Mouse (Mus musculus) right cerebral cortex, postnatal 10 days (tissue): ENCODE measurements around the gene Cstad.

Experiments
- DNase-seq, 2 experiments: peaks; one replicate each; pipeline ENCODE4 v3.0.0; 2021; ENCODE audit warnings: low spot score in 2 of 2

Gene Cstad

DNA sequence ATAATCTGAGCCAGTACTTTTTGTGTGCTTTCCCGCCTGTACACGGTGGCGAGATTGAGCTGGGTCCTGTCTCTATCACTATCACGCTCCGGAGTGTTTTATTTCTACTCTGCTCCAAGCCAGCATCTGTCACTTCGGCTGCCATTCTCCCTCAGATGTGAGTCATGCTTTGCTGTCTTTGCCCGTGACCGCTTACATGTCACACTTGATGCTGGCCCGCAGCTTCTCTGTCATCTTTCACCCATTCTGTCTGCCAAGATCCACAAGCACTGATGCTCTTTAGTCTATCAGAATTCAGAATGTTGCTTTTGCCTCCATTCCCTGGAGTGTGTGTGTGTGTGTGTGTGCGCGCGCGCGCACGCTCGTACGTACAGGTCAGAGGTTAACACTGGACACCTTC, 33.5 kb downstream of the Cstad start:
- no peak for DNase-seq

DNA sequence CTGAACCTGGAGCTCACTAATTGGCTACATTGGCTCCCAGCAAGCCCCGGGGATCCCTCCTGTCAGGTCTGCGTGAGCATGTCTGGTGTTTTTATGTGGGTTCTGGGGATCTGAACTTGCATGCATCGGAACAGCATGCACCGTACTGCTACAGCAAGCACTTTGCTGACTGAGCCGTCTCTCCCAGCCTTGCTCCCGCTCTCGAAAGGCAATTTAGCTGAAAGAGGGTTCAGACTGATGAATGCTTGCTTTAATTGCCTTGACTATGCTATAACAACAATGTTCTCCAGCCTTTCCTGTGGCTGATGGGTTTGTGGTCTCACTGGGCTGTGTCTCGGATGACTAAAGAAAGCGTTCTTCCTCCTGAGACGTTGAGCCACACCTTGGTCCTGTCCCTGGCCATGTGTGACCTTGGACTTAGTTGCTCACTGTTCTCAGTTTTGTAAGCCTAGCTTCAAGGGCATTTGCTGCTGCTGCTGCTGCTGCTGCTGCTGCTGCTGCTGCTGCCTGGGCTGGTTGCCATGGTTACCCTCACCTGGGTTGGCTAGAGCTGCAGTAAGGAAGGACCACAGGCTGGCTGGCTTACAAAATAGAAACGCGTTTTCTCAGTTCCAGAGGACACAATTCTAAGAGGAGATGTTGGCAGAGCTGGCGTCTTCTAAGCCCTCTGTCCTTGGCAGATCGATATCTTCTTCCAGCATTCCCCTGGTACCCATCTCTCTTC, 34.4 kb downstream of the Cstad start:
- peak in 1 of 2 experiments; percentile 58 for DNase-seq

DNA sequence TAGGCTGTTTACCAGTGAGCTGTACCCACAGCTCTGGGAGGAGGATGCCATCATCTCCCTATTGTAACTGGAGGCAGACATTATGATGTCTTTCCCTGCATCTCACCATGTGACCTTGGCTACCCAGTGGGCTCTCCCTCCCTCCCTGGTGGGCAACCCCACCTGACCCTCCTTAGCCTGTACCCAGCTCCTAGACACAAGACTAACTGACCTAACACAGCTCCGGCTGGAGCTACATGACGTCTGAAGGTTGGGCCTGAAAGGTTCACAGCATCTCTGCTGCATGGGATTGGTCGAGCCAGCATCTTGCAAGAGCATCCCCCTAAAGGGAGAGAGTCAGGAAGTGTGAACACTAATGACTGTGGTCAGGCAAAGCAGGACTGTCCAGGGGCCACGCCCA, 35.0 kb downstream of the Cstad start:
- no peak for DNase-seq

- DNase-seq: no peak
These were observed 41.4 kb downstream of the Cstad start for GRCm38 (mm10) chr2:30636266-30636671.

- no peak for DNase-seq
These were observed 43.2 kb downstream of the Cstad start for GRCm38 (mm10) chr2:30637991-30638390.

- no peak for DNase-seq
These were observed 45.2 kb downstream of the Cstad start for GRCm38 (mm10) chr2:30640021-30640481.

- no peak for DNase-seq
These were observed 48.0 kb downstream of the Cstad start for GRCm38 (mm10) chr2:30642810-30643209.

- no peak for DNase-seq
These were observed 48.6 kb downstream of the Cstad start for GRCm38 (mm10) chr2:30643422-30643821.

DNA sequence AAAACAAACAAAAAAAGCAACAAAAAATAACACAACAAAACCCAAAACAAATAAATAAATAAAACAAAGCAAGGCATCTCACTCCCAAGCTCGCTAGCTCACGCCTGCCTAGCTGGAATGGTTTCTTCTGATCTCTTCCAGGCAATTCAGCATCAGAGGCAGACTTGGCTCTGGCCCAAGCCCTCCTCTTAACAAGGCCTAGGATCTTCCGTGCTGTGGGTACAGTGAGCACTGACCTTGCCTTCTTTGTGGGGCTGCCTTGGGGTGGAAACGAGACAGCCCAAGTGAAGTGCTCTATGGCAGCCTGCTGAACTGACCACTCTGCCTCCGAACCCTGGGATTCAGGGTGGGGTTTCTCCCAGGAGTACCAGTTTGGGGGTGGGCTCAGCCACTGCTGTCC, 52.0 kb downstream of the Cstad start:
- peak; percentile 89 to 92 for DNase-seq

DNA sequence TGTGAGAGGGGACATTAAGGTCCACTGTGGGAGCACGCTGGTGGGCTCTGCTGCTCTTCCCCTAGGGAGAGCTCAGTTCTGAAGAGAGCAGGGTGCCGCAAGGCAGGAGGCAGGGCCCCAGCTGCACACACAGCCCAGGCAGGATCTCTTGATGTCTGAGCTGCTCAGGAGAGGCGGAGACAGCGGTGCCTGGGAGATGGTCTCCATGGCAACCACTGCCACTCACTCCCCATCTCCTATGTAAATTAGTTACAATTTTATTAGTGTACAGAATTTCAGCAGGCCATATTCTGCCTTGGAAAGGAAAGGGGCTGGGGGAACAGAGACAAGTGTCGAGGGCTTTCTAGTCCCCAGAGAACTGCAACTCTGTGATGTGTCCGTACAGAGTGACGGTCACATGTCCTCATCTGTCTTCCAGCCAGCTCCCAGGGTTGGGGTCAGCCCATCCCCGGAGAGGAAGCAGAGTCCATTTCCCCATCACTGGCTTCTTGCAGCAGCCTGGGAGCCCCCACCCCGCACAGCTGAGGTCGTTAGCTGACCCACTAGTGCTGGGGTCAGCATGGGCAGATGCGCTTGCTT, 52.6 kb downstream of the Cstad start:
- peak; percentile 92 to 97 for DNase-seq

DNA sequence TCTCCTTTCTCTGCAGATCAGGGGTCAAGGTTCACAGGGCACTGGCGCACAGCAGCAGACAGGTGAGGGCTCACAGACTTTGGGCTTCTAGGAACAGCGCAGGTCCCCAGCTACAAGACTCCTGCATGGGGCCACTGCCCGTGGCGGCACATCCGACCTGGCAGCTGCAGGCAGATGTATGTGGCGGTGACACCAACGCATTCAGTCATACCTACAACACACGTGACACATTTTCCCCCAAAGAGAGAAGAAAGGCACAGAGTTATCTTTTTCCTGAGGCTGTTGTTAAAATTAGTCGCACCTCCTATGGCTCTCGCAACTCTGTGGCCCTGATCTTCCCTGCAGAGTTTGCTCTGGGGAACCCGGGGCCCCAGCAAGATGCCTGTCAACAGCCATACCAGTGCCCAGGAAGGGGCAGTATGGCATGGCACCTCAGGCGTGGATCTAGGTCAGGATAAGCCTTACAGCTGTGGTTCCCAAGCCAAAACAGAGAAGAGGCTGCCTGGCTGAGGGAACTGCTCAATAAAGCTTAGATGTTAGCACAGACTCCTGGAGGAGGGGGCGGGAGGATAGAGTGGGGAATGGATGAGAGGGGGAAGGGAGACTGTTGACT, 53.1 kb downstream of the Cstad start:
- peak; percentile 71 to 78 for DNase-seq

DNA sequence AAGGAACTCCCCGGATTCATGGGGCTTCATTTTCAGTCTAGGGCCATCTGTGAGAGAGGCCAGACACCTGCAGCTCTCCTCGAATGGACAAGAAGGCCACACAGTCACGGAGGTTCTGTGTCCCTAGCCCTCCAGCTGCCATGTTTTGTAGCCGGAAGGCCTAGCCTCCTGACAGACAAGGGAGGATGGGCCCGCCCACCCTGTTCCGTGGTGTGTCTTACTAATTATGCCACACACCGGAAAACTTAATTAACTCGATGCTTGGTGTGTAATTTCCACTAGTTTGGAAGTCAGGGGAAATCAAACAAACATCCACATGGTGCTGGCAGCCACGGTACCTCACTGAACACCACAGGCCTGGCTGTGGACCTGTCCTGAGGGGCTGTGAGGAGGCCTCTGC, 55.4 kb downstream of the Cstad start:
- DNase-seq: no peak

GRCm38 (mm10) chr2:30651831-30652230, 57.0 kb downstream of the Cstad start:
- no peak for DNase-seq

DNA sequence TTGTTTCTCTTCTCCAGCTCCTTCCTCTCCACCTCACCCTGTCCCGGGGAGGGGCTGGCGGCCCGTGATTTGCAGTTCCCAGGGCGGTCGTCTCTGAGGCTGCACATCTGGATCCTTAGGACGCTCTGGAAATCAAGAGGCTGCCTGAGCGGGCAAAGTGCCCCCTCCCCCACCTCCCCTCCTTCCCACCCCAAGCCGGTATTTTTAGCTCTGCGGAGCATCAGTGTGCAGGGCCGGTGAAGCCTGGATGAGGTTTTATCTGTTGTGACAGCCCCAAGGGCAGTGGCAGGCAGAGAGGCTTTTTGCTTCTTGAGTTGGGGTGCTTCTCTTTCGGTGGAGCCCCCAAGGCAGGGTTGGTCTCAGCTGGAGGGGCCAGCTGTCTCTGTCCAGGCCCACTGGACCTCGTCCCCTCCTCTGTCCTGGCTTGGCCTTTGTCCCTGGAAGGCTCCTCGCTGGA, 57.8 kb downstream of the Cstad start:
- no peak for DNase-seq

GRCm38 (mm10) chr2:30653046-30653445, 58.2 kb downstream of the Cstad start:
- no peak for DNase-seq

DNA sequence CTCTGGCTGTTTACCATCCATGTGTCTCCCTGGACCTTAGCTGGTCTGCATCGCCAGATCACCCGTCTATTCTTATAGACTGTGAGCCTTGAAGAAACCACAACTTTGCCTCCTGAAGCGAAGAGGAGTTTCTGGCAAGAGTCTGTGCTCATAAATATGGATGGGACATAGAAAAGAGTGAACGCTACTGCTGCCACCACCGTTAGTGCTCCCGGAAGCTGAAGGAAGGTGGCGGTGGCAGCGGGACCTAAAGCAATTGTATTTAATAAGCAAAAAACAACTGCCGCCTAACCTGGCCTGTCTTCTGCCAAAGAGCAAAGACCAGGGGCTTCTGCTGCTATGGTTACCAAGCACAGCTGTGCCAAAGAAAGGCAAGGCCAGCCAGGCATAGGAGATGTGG, 59.3 kb downstream of the Cstad start:
- no peak for DNase-seq

GRCm38 (mm10) chr2:30654582-30654981, 59.7 kb downstream of the Cstad start:
- no peak for DNase-seq

GRCm38 (mm10) chr2:30655746-30656145, 60.9 kb downstream of the Cstad start:
- DNase-seq: no peak

DNA sequence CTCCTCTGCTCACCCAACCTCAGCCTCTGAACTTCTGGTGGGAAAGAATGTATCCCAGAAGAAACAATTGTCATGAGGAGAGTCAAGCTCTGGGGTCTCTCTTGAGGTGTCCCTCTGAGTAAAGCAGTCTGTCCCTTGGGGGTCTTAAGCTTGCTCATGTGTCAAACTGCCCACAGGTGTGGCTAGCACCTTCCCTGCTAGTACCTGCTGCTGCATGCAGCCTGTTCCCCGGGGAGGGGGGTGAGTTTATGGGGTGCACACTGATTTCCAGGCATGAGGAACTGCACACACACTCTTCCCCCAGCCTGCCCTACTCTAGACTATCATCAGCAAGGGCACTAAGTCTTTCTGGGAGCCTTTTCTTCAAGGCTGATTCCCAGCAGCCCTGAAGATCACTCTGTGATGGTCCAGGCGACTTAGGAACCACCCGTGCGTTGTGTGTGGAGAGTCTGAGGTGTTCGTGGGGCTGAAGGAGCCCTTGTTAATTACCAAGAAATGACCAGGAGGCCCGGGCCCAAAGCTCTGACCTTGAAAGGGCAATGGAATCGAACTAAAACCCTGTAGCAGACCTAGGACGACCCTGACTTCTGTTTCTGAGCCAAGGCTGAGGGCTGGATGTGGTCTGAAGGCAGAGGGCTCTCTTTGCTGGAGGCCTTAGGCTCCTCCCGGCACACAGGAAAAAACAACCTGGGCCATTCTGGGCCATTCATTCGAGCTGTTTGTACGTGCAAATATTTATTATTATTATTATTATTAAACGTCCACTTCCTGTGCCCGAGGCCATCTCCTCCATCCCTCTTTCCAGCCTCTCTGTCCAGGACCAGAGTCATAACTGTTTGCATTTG, 62.1 kb downstream of the Cstad start:
- DNase-seq: no peak

DNA sequence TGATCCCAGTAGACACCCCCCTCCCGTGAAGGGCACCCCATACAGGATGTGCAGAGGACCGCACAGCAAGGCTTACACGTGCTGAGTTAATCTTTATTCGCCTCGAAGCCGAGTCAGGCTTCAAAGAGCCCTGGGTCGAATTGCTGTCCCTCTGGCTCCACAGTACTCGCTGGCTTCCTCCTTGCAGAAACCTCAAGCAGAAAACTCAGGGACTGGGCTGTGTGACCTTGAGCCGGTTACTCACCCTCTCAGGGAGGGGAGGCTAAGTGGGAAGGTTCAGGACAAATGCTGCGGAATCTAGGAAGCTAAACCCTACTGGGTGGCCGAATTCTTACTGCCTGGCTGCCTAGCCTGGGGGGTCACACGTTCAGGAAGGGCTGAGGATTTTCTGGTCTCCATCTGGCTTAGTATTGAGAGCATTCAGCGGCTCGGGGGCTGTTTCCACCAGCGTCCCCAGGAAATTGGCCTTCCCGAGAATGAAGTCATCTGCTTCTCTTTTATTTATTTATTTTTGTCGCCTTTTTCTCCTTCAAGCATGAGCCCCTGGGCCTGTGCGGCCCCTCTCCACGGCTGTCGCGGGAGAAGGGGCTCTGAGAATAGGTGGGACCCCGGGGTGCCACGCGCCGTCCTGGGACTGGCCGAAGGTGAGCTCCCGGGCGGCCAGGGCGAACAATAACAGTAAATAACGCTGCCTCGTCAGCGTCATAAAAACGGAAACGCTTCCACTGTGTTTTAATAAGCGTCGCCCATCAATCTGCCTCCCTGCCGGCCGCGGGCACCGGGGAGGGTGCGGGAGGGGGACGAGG, 63.0 kb downstream of the Cstad start:
- DNase-seq: peak; percentile 69 to 73

GRCm38 (mm10) chr2:30658480-30658843, 63.6 kb downstream of the Cstad start:
- DNase-seq: peak; percentile 100
